Mouse (Mus musculus) ES-Bruce4 (cell line): ENCODE results near the gene Lsp1.

Experiments
- CTCF ChIP-seq: IDR thresholded peaks from one replicate; pipeline ENCODE4 v1.8.1; 2011; ENCODE audit warnings: low read depth, low read length
- EP300 ChIP-seq: IDR thresholded peaks from 2 replicates; pipeline ENCODE4 v1.6.1; 2011; ENCODE audit warnings: low read depth, low read length; ENCODE audit not compliant: insufficient read depth
- POLR2A ChIP-seq: IDR thresholded peaks from one replicate; pipeline ENCODE4 v1.8.1; 2011; ENCODE audit warnings: low read length; ENCODE audit not compliant: insufficient read depth

DNA sequence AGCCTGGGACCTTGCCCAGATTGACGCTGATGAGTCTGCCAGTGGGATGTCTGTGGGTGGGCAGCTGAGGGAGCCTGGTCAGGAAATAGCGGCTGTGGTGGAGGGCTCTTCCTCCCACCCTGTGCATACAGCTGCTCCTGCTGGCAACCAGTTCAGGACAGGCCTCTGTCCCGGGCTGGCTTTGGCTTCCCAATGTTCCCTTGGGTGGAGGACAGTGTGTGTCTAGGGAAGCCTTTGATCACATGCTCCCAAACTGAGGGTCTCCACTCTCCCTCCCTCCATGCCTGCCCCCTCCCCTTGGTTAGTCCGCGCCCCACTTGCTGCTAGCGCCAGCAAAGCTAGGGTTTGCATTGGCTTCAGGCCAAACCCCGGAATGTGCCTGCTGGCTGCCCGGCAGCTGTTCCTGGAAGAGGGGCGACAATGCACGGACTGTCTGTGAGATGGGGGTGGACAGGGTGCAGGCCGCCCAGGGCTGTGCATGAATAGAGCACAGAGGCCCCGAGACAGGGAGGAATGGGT lies 30.4 kb upstream of the Lsp1 start:
- TF ChIP-seq CTCF = no peak
- no peak for TF ChIP-seq POLR2A
- no peak for TF ChIP-seq EP300
